ENCODE assay signal across 13 mouse cellular contexts in the genomic region with DNA sequence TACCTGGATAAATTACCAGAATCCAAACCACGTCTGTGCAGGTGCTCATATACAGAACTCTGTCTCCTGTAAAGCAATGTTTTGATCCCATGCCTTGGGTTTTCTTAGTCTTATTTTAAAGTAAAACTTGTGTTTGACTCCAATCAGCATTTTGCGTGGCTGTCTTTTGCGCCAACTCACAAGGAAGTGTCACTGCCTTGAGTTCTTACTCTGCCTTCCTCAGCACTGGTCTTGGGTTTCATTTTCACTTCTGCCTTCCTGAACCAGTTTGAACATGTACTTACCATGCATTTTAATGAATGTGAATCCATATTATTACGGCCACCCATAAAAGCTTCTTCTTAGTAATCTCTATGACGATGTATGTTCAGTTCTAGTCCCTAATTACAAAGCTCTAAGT.
DNase-seq lines count a peak whose midpoint lies in the region; ATAC-seq and TF ChIP-seq lines count a peak whose summit lies in the region.
"Had no signal": no experiment of that assay in that cellular context is flagged by ENCODE, and none has a peak within 500 bp of the region (broad histone marks: within the 10 kb centered on the region; RNA-seq: fewer than 3 reads in every experiment).

No protein-coding gene starts in this region.

- WGBS in kidney, postnatal 0 days = 90% methylated on average over 5 of the region's 5 CpGs

- no peak for TF ChIP-seq POLR2A in bone marrow macrophage, adult 2 months (IDR thresholded peaks at IDR 0.05; ENCODE audit: borderline replicate concordance, low read depth, low read length)

- no peak for TF ChIP-seq CTCF in kidney, postnatal 0 days (IDR thresholded peaks at IDR 0.05; ENCODE audit: low read depth)
- TF ChIP-seq CTCF in bone marrow macrophage, adult 2 months (IDR thresholded peaks at IDR 0.05; ENCODE audit: low read depth, low read length) = no peak

- no peak overlapping the region for H3K9ac ChIP-seq in kidney, postnatal 0 days (ENCODE audit: low read depth, low read length)
- H3K9ac ChIP-seq: lung, embryonic 14.5 days had no signal

- no peak overlapping the region for H3K4me3 ChIP-seq in kidney, postnatal 0 days (replicated peaks; ENCODE audit: low read depth, low read length)
- peak overlapping the region; percentile 27; the same call in 1 of the 2 replicates for H3K4me3 ChIP-seq in bone marrow macrophage, adult 2 months (ENCODE audit: insufficient read depth, low read length)
- H3K4me3 ChIP-seq: myocyte had no signal

- H3K4me1 ChIP-seq in kidney, postnatal 0 days (replicated peaks; ENCODE audit: insufficient read depth, low read length) = no peaks in the 10 kb centered on the region
- peaks cover 13% of the 10 kb centered on the region for H3K4me1 ChIP-seq in bone marrow macrophage, adult 2 months (ENCODE audit: control insufficient read depth, insufficient read depth, low read length)

- H3K9me3 ChIP-seq in kidney, postnatal 0 days (replicated peaks; ENCODE audit: low read length) = no peaks in the 10 kb centered on the region

- ATAC-seq in kidney, postnatal 0 days (replicated peaks; ENCODE audit: low FRiP score, low read depth) = no peak
- peak; percentile 89 for ATAC-seq in megakaryocyte, adult 5-6 weeks (ENCODE audit: poor library complexity, severe bottlenecking)

- 0 out of 2 replicates have a peak overlapping the region, but pooled peaks have one; percentile 19 for H3K27ac ChIP-seq in kidney, postnatal 0 days
- peak overlapping the region; percentile 70 for H3K27ac ChIP-seq in bone marrow macrophage, adult 2 months (ENCODE audit: insufficient read depth, low read depth, low read length)

- DNase-seq in kidney, postnatal 0 days (ENCODE audit: low spot score) = no peak
- DNase-seq in kidney, adult 18-20 months = no peak
- peak; percentile 61 for DNase-seq in CD4-positive, CD25-positive, alpha-beta regulatory T cell, adult 2 months (ENCODE audit: low read depth, low spot score)
- DNase-seq in urinary bladder, adult 2 months (ENCODE audit: low spot score) = no peak
- DNase-seq in right cerebral cortex, postnatal 25 days = no peak
- no peak for DNase-seq in left cerebral cortex, adult 18-20 months (ENCODE audit: low spot score in 2 of 2)
- DNase-seq: adrenal gland, postnatal 25 days; cerebellum, postnatal 14 days; heart, postnatal 4 days; lung, embryonic 14.5 days had no signal

- H3K27me3 ChIP-seq in kidney, postnatal 0 days (ENCODE audit: insufficient read depth, low read length) = no peaks in the 10 kb centered on the region

- no peak overlapping the region for H3K4me2 ChIP-seq in kidney, postnatal 0 days (ENCODE audit: low read length)
- H3K4me2 ChIP-seq: lung, embryonic 14.5 days had no signal

- peaks cover 27% of the 10 kb centered on the region for H3K36me3 ChIP-seq in kidney, postnatal 0 days (ENCODE audit: insufficient read depth, low read length)
